Mouse (Mus musculus): ENCODE results near the gene Nfe2. TPM values are rescaled to one million over a fixed set of nuclear protein-coding genes. Genes with fewer than 3 reads are reported as not detected.

Nfe2 gene
- polyA plus RNA-seq, 1 experiment from 2014 or later: 5.4 TPM

DNA sequence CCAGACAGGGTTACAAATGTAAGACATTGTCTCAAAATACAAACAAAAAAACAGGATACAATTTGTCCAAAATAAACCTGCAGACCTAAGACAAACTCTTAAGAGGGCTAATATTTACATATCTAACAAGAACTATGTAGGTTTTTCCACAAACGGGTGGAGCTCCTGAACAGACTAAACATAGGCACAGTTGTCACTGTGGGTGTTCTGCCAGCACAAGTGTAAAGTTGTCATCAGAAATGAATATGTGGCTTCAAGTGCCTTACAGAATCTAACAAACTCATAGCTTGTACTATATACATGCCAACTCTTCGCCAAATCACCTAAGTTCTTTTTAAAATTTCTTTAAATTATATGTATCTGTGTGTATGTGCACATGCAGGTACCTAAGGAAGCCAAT lies 25.1 kb downstream of the Nfe2 start:
- WGBS: 92% methylated on average over 2 of the region's 2 CpGs
- no peaks in the 10 kb centered on the region for H3K36me3 ChIP-seq (replicated peaks; ENCODE audit: control insufficient read depth, insufficient read depth, low read depth, low read length)
- no peaks in the 10 kb centered on the region for H3K27me3 ChIP-seq (ENCODE audit: control insufficient read depth, insufficient read depth, low read length)
- ATAC-seq (replicated peaks; ENCODE audit: insufficient number of reproducible peaks, low FRiP score, low TSS enrichment, low read depth) (no peak), DNase-seq (ENCODE audit: low spot score) (no peak)
- no peak overlapping the region for H3K4me2 ChIP-seq (ENCODE audit: low read depth, low read length)
- no peaks in the 10 kb centered on the region for H3K9me3 ChIP-seq (replicated peaks; ENCODE audit: control insufficient read depth, low read length)
- no peak overlapping the region for H3K27ac ChIP-seq (replicated peaks; ENCODE audit: low read depth, low read length)
- H3K4me3 ChIP-seq (ENCODE audit: low read depth, low read length): no peak overlapping the region
- H3K9ac ChIP-seq (replicated peaks; ENCODE audit: low read length): no peak overlapping the region
- H3K4me1 ChIP-seq (ENCODE audit: control insufficient read depth, insufficient read depth, low read length): no peaks in the 10 kb centered on the region

DNA sequence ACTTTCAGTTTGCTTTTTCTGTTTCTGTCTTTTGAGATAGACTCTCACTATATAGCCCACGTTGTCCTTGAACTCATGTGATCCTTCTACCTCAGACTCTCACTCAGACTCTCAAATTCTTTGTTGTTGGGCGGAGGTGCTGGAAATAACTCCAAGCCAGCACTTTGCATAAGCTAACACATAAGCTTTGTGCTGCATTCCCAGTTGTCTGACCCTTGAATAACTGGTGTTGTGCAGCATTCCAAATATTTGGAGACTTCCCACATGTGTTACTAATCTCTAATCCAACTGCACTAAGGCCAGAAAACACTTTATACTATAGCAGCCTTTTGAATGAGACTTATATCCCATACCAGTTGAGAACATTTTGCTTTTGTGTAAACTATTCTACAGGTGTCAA lies 29.3 kb downstream of the Nfe2 start:
- no peak overlapping the region for H3K9ac ChIP-seq (replicated peaks; ENCODE audit: low read length)
- DNase-seq (ENCODE audit: low spot score) (no peak), ATAC-seq (replicated peaks; ENCODE audit: insufficient number of reproducible peaks, low FRiP score, low TSS enrichment, low read depth) (no peak)
- H3K36me3 ChIP-seq (replicated peaks; ENCODE audit: control insufficient read depth, insufficient read depth, low read depth, low read length): no peaks in the 10 kb centered on the region
- no peak overlapping the region for H3K4me3 ChIP-seq (ENCODE audit: low read depth, low read length)
- H3K4me1 ChIP-seq (ENCODE audit: control insufficient read depth, insufficient read depth, low read length): no peaks in the 10 kb centered on the region
- no peaks in the 10 kb centered on the region for H3K27me3 ChIP-seq (ENCODE audit: control insufficient read depth, insufficient read depth, low read length)
- H3K27ac ChIP-seq (replicated peaks; ENCODE audit: low read depth, low read length): no peak overlapping the region
- WGBS: 70% methylated on average over 2 of the region's 2 CpGs
- H3K9me3 ChIP-seq (replicated peaks; ENCODE audit: control insufficient read depth, low read length): no peaks in the 10 kb centered on the region
- no peak overlapping the region for H3K4me2 ChIP-seq (ENCODE audit: low read depth, low read length)

DNA sequence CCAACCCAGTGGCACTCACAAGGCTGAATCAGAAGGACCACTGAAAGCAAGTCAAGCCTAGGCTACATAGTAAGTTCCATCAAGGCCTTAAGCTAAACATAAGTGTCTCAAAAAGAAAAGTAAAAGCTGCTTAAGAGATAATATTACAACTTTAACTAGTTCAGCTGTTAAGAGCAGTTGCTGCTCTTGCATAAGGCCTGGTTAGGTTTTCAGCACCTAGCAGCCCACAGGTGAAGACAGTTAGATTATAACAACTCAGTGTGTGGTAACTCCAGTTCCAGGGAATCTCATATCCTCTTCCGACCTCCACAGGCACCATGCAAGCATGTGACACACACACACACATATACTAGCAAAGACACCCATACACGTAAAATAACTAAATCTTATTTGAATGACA lies 30.6 kb downstream of the Nfe2 start:
- ATAC-seq (replicated peaks; ENCODE audit: insufficient number of reproducible peaks, low FRiP score, low TSS enrichment, low read depth): no peak
- no peaks in the 10 kb centered on the region for H3K9me3 ChIP-seq (replicated peaks; ENCODE audit: control insufficient read depth, low read length)
- no peak overlapping the region for H3K4me2 ChIP-seq (ENCODE audit: low read depth, low read length)
- H3K4me1 ChIP-seq (ENCODE audit: control insufficient read depth, insufficient read depth, low read length): no peaks in the 10 kb centered on the region
- no peak for DNase-seq (ENCODE audit: low spot score)
- H3K36me3 ChIP-seq (replicated peaks; ENCODE audit: control insufficient read depth, insufficient read depth, low read depth, low read length): no peaks in the 10 kb centered on the region
- H3K9ac ChIP-seq (replicated peaks; ENCODE audit: low read length): no peak overlapping the region
- no peak overlapping the region for H3K27ac ChIP-seq (replicated peaks; ENCODE audit: low read depth, low read length)
- no peak overlapping the region for H3K4me3 ChIP-seq (ENCODE audit: low read depth, low read length)
- 89% methylated on average over 2 of the region's 2 CpGs for WGBS
- no peaks in the 10 kb centered on the region for H3K27me3 ChIP-seq (ENCODE audit: control insufficient read depth, insufficient read depth, low read length)

DNA sequence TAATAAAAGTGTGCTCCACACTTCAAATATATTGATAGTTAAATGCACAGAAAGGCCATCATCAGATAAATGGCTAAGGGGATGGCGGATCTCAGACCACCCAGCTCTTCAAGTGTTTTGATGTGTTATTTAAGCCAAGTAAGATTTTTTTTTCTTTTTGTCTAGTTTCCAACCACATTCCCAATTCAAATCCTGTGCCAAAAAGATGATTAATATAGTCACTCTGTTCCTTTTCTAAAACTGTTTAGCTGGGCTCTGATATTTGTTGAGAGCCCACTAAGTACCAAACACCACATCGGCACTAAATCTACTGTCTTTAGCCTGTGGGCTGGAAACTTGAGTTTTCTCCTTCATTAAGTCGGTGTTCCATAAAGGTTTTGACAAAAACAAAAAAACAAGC lies 31.2 kb downstream of the Nfe2 start:
- H3K27me3 ChIP-seq (ENCODE audit: control insufficient read depth, insufficient read depth, low read length): no peaks in the 10 kb centered on the region
- no peak overlapping the region for H3K4me2 ChIP-seq (ENCODE audit: low read depth, low read length)
- DNase-seq (ENCODE audit: low spot score) (no peak), ATAC-seq (replicated peaks; ENCODE audit: insufficient number of reproducible peaks, low FRiP score, low TSS enrichment, low read depth) (no peak)
- no peak overlapping the region for H3K9ac ChIP-seq (replicated peaks; ENCODE audit: low read length)
- H3K4me1 ChIP-seq (ENCODE audit: control insufficient read depth, insufficient read depth, low read length): no peaks in the 10 kb centered on the region
- H3K36me3 ChIP-seq (replicated peaks; ENCODE audit: control insufficient read depth, insufficient read depth, low read depth, low read length): no peaks in the 10 kb centered on the region
- WGBS: 93% methylated on average over 3 of the region's 3 CpGs
- no peak overlapping the region for H3K27ac ChIP-seq (replicated peaks; ENCODE audit: low read depth, low read length)
- H3K4me3 ChIP-seq (ENCODE audit: low read depth, low read length): no peak overlapping the region
- no peaks in the 10 kb centered on the region for H3K9me3 ChIP-seq (replicated peaks; ENCODE audit: control insufficient read depth, low read length)

DNA sequence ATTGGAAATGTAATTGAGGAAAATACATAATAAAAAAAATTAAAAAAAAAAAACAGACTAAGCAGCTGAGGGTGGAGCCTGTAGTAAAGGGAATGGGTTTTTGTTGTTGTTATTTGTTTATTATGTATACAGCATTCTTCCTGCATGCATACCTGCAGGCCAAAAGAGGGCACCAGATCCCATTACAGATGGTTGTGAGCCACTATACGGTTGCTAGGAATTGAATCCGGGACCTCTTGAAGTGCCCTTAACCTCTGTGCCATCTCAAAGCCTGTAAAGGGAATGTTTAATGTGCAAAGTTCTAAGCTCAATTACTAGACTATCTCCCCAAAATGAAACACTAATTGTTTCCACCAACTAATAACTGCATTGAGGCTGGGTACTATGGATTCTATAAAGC lies 34.0 kb downstream of the Nfe2 start:
- no peak for ATAC-seq (replicated peaks; ENCODE audit: insufficient number of reproducible peaks, low FRiP score, low TSS enrichment, low read depth)

DNA sequence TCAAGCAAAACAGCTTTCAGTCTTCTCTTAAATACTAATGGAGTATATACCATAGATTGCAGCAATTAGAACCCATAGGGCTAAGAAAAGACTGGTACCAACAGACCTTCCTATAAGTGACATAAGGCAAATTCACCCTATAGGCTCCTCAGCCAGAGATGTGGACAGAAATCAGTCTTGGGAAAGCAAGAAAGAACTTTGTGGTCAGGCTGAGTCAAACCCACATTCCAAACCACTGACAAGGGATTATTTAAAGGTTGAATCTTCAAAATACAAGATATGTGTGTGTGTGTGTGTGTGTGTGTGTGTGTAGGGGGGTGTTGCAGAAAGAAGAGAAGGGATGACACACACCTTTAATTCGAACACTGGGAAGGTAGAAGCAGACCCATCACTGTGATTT lies 36.8 kb downstream of the Nfe2 start:
- no peaks in the 10 kb centered on the region for H3K27me3 ChIP-seq (ENCODE audit: control insufficient read depth, insufficient read depth, low read length)
- WGBS: 85% methylated on average over 1 of the region's 1 CpGs
- no peak overlapping the region for H3K9ac ChIP-seq (replicated peaks; ENCODE audit: low read length)
- ATAC-seq (replicated peaks; ENCODE audit: insufficient number of reproducible peaks, low FRiP score, low TSS enrichment, low read depth) (no peak), DNase-seq (ENCODE audit: low spot score) (no peak)
- no peak overlapping the region for H3K27ac ChIP-seq (replicated peaks; ENCODE audit: low read depth, low read length)
- H3K4me3 ChIP-seq (ENCODE audit: low read depth, low read length): no peak overlapping the region
- no peaks in the 10 kb centered on the region for H3K9me3 ChIP-seq (replicated peaks; ENCODE audit: control insufficient read depth, low read length)
- no peaks in the 10 kb centered on the region for H3K36me3 ChIP-seq (replicated peaks; ENCODE audit: control insufficient read depth, insufficient read depth, low read depth, low read length)
- H3K4me1 ChIP-seq (ENCODE audit: control insufficient read depth, insufficient read depth, low read length): no peaks in the 10 kb centered on the region
- no peak overlapping the region for H3K4me2 ChIP-seq (ENCODE audit: low read depth, low read length)

More for the DNA sequence above, 34.0 kb downstream of the Nfe2 start:
- Histone ChIP-seq H3K9ac (replicated peaks; ENCODE audit: low read length) (no peak overlapping the region), H3K36me3 (replicated peaks; ENCODE audit: control insufficient read depth, insufficient read depth, low read depth, low read length) (no peaks in the 10 kb centered on the region), H3K9me3 (replicated peaks; ENCODE audit: control insufficient read depth, low read length) (no peaks in the 10 kb centered on the region), H3K4me1 (ENCODE audit: control insufficient read depth, insufficient read depth, low read length) (no peaks in the 10 kb centered on the region), H3K27ac (replicated peaks; ENCODE audit: low read depth, low read length) (no peak overlapping the region), H3K4me3 (ENCODE audit: low read depth, low read length) (no peak overlapping the region), H3K4me2 (ENCODE audit: low read depth, low read length) (no peak overlapping the region), H3K27me3 (ENCODE audit: control insufficient read depth, insufficient read depth, low read length) (no peaks in the 10 kb centered on the region)
- no peak for DNase-seq (ENCODE audit: low spot score)
- WGBS: 83% methylated on average over 2 of the region's 2 CpGs

DNA sequence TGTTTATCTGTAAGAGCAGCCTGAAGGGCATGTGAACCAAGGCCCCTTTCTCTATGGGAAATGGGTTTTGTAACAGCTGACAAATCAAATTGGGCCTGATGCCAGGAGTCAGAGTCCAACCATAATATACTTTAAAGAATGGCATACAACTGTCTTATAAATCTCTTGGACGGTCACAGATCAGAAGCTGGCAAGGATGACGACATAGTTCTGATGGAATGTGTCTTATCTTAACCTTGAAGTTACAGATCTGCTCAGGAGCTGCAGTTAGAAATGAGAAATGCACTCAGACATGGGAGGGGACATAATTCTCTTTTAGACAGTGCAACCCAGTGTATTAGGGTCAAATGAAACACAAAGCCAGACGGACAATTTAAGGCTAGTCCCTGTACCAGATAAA lies 37.4 kb downstream of the Nfe2 start:
- Histone ChIP-seq H3K4me3 (ENCODE audit: low read depth, low read length) (no peak overlapping the region), H3K27me3 (ENCODE audit: control insufficient read depth, insufficient read depth, low read length) (no peaks in the 10 kb centered on the region), H3K27ac (replicated peaks; ENCODE audit: low read depth, low read length) (no peak overlapping the region), H3K9ac (replicated peaks; ENCODE audit: low read length) (no peak overlapping the region), H3K4me1 (ENCODE audit: control insufficient read depth, insufficient read depth, low read length) (no peaks in the 10 kb centered on the region), H3K9me3 (replicated peaks; ENCODE audit: control insufficient read depth, low read length) (no peaks in the 10 kb centered on the region), H3K4me2 (ENCODE audit: low read depth, low read length) (no peak overlapping the region), H3K36me3 (replicated peaks; ENCODE audit: control insufficient read depth, insufficient read depth, low read depth, low read length) (no peaks in the 10 kb centered on the region)
- ATAC-seq (replicated peaks; ENCODE audit: insufficient number of reproducible peaks, low FRiP score, low TSS enrichment, low read depth): no peak
- no peak for DNase-seq (ENCODE audit: low spot score)
- 85% methylated on average over 3 of the region's 3 CpGs for whole genome bisulfite sequencing

DNA sequence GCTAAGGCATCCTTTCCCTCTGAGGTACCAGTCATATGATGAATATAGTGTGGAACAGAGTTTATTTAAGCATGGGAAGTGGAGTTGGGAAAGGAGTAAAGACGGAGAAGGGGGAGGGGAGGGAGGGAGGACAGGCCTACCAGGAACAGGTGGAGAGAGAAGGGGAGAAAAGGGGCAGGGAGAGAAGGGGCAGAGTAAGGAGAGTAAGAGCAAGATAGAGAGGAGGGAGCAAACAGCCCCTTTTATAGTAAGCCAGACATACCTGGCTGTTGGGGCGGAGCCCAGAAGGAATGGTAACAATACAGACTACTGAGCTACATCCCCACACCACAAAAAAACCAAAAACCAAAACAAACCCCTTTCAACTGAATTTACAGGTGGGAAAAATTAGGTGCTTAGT lies 42.2 kb downstream of the Nfe2 start:
- Histone ChIP-seq H3K27me3 (ENCODE audit: control insufficient read depth, insufficient read depth, low read length) (no peaks in the 10 kb centered on the region), H3K4me3 (ENCODE audit: low read depth, low read length) (no peak overlapping the region), H3K4me2 (ENCODE audit: low read depth, low read length) (peak overlapping the region; percentile 28), H3K9ac (replicated peaks; ENCODE audit: low read length) (0 out of 2 replicates have a peak overlapping the region, but pooled peaks have one; percentile 0), H3K9me3 (replicated peaks; ENCODE audit: control insufficient read depth, low read length) (no peaks in the 10 kb centered on the region), H3K27ac (replicated peaks; ENCODE audit: low read depth, low read length) (peak overlapping the region; percentile 81), H3K4me1 (ENCODE audit: control insufficient read depth, insufficient read depth, low read length) (no peaks in the 10 kb centered on the region; the same call in 1 of the 2 replicates), H3K36me3 (replicated peaks; ENCODE audit: control insufficient read depth, insufficient read depth, low read depth, low read length) (no peaks in the 10 kb centered on the region; the same call in 1 of the 2 replicates)
- no peak for DNase-seq (ENCODE audit: low spot score)
- ATAC-seq (replicated peaks; ENCODE audit: insufficient number of reproducible peaks, low FRiP score, low TSS enrichment, low read depth): 0 out of 2 replicates have a peak, but pooled peaks have one; percentile 12
- WGBS: 17% methylated on average over 2 of the region's 2 CpGs
